7 mouse cellular contexts compared by ENCODE assay signal in the genomic region with DNA sequence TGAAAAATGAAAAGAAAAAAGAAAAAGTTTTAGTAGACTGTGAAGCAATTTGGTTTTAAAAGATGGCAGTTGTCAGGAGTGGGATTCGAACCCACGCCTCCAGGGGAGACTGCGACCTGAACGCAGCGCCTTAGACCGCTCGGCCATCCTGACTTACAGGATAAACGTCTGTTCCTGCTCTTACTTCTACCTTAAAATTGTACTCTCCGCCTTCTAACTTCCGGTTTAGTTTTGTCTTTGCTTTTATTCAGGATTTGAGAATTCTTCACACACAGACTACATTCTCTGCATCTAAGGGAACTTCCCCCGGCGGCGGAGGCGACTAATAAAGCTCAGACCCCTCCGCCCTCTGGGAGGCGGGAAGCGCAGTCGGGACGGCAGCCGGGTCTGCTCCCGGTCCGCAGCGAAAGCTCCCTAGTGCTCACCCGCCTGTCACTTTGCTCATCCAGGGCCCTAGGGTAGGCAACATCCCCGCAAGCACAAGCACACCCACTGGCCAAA. TPM values are rescaled to one million over a fixed set of nuclear protein-coding genes. Genes with fewer than 3 reads are reported as not detected.
DNase-seq lines count a peak whose midpoint lies in the region; ATAC-seq lines count a peak whose summit lies in the region.

No protein-coding gene starts in this region.

- H3K4me2 ChIP-seq in intestine, embryonic 14.5 days (ENCODE audit: low read length) = peak overlapping the region; percentile 49
- peak overlapping the region; percentile 55 for H3K4me2 ChIP-seq in limb, embryonic 11.5 days (ENCODE audit: low read depth, severe bottlenecking)
- peak overlapping the region; percentile 50 for H3K4me2 ChIP-seq in midbrain, embryonic 12.5 days (replicated peaks)

- DNase-seq in adrenal gland, adult 2 months = peak; percentile 88
- DNase-seq in embryo, embryonic 11 days = peak; percentile 87
- DNase-seq in gastrocnemius, postnatal 25 days = peak; percentile 72
- DNase-seq in intestine, embryonic 14.5 days (ENCODE audit: low spot score) = peak; percentile 90
- DNase-seq in limb, embryonic 11.5 days (ENCODE audit: low spot score) = peak; percentile 84
- DNase-seq in spleen, adult 12 weeks (ENCODE audit: low spot score) = peak; percentile 76

- peak overlapping the region; percentile 87 for H3K27ac ChIP-seq in intestine, embryonic 14.5 days (ENCODE audit: low read depth)
- H3K27ac ChIP-seq in limb, embryonic 11.5 days (replicated peaks; ENCODE audit: low read depth, low read length) = peak overlapping the region; percentile 53
- H3K27ac ChIP-seq in midbrain, embryonic 12.5 days (replicated peaks) = peak overlapping the region; percentile 71

- under 1% methylated on average over 25 of the region's 25 CpGs for WGBS in intestine, embryonic 14.5 days
- WGBS in limb, embryonic 11.5 days = under 1% methylated on average over 25 of the region's 25 CpGs
- under 1% methylated on average over 25 of the region's 25 CpGs for WGBS in midbrain, embryonic 12.5 days

- H3K9me3 ChIP-seq in intestine, embryonic 14.5 days (ENCODE audit: control insufficient read depth, low read length) = no peaks in the 10 kb centered on the region
- no peaks in the 10 kb centered on the region for H3K9me3 ChIP-seq in limb, embryonic 11.5 days (ENCODE audit: control insufficient read depth, low read length)
- H3K9me3 ChIP-seq in midbrain, embryonic 12.5 days = no peaks in the 10 kb centered on the region

- peak overlapping the region; percentile 60 for H3K9ac ChIP-seq in intestine, embryonic 14.5 days (ENCODE audit: low read length)
- H3K9ac ChIP-seq in limb, embryonic 11.5 days (ENCODE audit: low read length) = peak overlapping the region; percentile 74
- peak overlapping the region; percentile 58 for H3K9ac ChIP-seq in midbrain, embryonic 12.5 days (replicated peaks)

- no peaks in the 10 kb centered on the region for H3K4me1 ChIP-seq in intestine, embryonic 14.5 days (replicated peaks; ENCODE audit: control insufficient read depth, insufficient read depth, low read length)
- H3K4me1 ChIP-seq in limb, embryonic 11.5 days (ENCODE audit: control insufficient read depth, insufficient read depth, low read length) = no peaks in the 10 kb centered on the region
- peaks cover 4% of the 10 kb centered on the region; the same call in 1 of the 2 replicates for H3K4me1 ChIP-seq in midbrain, embryonic 12.5 days

- no peaks in the 10 kb centered on the region for H3K36me3 ChIP-seq in intestine, embryonic 14.5 days (ENCODE audit: control insufficient read depth, insufficient read depth, low read length)
- H3K36me3 ChIP-seq in limb, embryonic 11.5 days (ENCODE audit: control insufficient read depth, insufficient read depth, low read length) = no peaks in the 10 kb centered on the region
- H3K36me3 ChIP-seq in midbrain, embryonic 12.5 days = no peaks in the 10 kb centered on the region

- H3K27me3 ChIP-seq in intestine, embryonic 14.5 days (replicated peaks; ENCODE audit: control insufficient read depth, insufficient read depth, low read length) = no peaks in the 10 kb centered on the region
- H3K27me3 ChIP-seq in limb, embryonic 11.5 days (ENCODE audit: control insufficient read depth, insufficient read depth, low read length) = no peaks in the 10 kb centered on the region
- peaks cover 9% of the 10 kb centered on the region for H3K27me3 ChIP-seq in midbrain, embryonic 12.5 days

- H3K4me3 ChIP-seq in intestine, embryonic 14.5 days (ENCODE audit: low read depth, low read length) = peak overlapping the region; percentile 53
- H3K4me3 ChIP-seq in limb, embryonic 11.5 days (ENCODE audit: low read depth, low read length) = peak overlapping the region; percentile 50
- H3K4me3 ChIP-seq in midbrain, embryonic 12.5 days = peak overlapping the region; percentile 62

- peak; percentile 91 for ATAC-seq in intestine, embryonic 14.5 days (replicated peaks; ENCODE audit: low FRiP score, low TSS enrichment, low read depth)
- ATAC-seq in limb, embryonic 11.5 days (ENCODE audit: insufficient number of reproducible peaks, low FRiP score, low TSS enrichment, low read depth) = peak; percentile 83
- peak; percentile 82 for ATAC-seq in midbrain, embryonic 12.5 days (ENCODE audit: low FRiP score, low read depth)

RNA-seq across cellular contexts. Expression of gene Btn1a1, which starts 12.3 kb away (rescaled TPM):
- total RNA-seq in adrenal gland, adult 2 months (2021) = not detected
- polyA plus RNA-seq in adrenal gland, adult 2 months (2012; rRNA removed) = not detected in 2 replicates
- total RNA-seq in gastrocnemius, postnatal 25 days (2021) = not detected
- polyA plus RNA-seq in intestine, embryonic 14.5 days (2014; fragmentation: Nextera tagmentation; extraction: Ambion mirVana) = 0.05 and 0.11 TPM in 2 replicates
- not detected in 2 replicates for polyA plus RNA-seq in limb, embryonic 11.5 days (2014; fragmentation: Nextera tagmentation; extraction: Ambion mirVana)
- not detected in 2 replicates for polyA plus RNA-seq in midbrain, embryonic 12.5 days (2016; fragmentation: Nextera tagmentation; extraction: Ambion mirVana)

RNA-seq across cellular contexts. Expression of gene Abt1, which starts 29.7 kb away (rescaled TPM):
- 1 to 10 TPM; 7.0 to 8.5 TPM for total RNA-seq in adrenal gland, adult 2 months (2021)
- 1.1 TPM in 2 replicates for polyA plus RNA-seq in adrenal gland, adult 2 months (2012; rRNA removed)
- total RNA-seq in gastrocnemius, postnatal 25 days (2021) = 1 to 10 TPM; 2.9 to 3.7 TPM
- polyA plus RNA-seq in intestine, embryonic 14.5 days (2014; fragmentation: Nextera tagmentation; extraction: Ambion mirVana) = 11.9 and 13.8 TPM in 2 replicates
- polyA plus RNA-seq in limb, embryonic 11.5 days (2014; fragmentation: Nextera tagmentation; extraction: Ambion mirVana) = 16.3 and 17.4 TPM in 2 replicates
- polyA plus RNA-seq in midbrain, embryonic 12.5 days (2016; fragmentation: Nextera tagmentation; extraction: Ambion mirVana) = 10.1 and 12.3 TPM in 2 replicates

RNA-seq across cellular contexts. Expression of gene Btn2a2, which starts 35.2 kb away (rescaled TPM):
- total RNA-seq in adrenal gland, adult 2 months (2021) = not detected
- not detected in 2 replicates for polyA plus RNA-seq in adrenal gland, adult 2 months (2012; rRNA removed)
- total RNA-seq in gastrocnemius, postnatal 25 days (2021) = not detected
- polyA plus RNA-seq in intestine, embryonic 14.5 days (2014; fragmentation: Nextera tagmentation; extraction: Ambion mirVana) = 0.14 and 0.52 TPM in 2 replicates
- 1.3 and 2.2 TPM in 2 replicates for polyA plus RNA-seq in limb, embryonic 11.5 days (2014; fragmentation: Nextera tagmentation; extraction: Ambion mirVana)
- 0.10 and 0.17 TPM in 2 replicates for polyA plus RNA-seq in midbrain, embryonic 12.5 days (2016; fragmentation: Nextera tagmentation; extraction: Ambion mirVana)

Comparison
In these comparisons a context has a peak if more than half of its experiments do, and no peak if none do; other contexts are left out.
1. Peak in every context shown above with its lines: DNase-seq, ATAC-seq, H3K4me3 ChIP-seq and H3K27ac ChIP-seq.